Mouse (Mus musculus): ENCODE results near the gene Rtca.

- TF ChIP-seq POLR2A (IDR thresholded peaks at IDR 0.05; ENCODE audit: borderline replicate concordance, low read depth, low read length) (no peak), CTCF (IDR thresholded peaks at IDR 0.05; ENCODE audit: low read depth, low read length) (no peak)
Measured at GRCm38 (mm10) chr3:116495671-116496070, 12.3 kb downstream of the Rtca start.
